Mouse (Mus musculus): ENCODE results near the gene Aak1. TPM values are rescaled to one million over a fixed set of nuclear protein-coding genes. Genes with fewer than 3 reads are reported as not detected.

Aak1 gene
- polyA plus RNA-seq, 1 experiment from 2014 or later, result 18.3 TPM

GRCm38 (mm10) chr6:87032401-87032800 is 183.1 kb downstream of the Aak1 start:
- Histone ChIP-seq H3K4me2 (no peak overlapping the region), H3K9me3 (ENCODE audit: low read depth, low read length) (no peaks in the 10 kb centered on the region), H3K4me1 (ENCODE audit: insufficient read depth) (no peaks in the 10 kb centered on the region), H3K36me3 (ENCODE audit: insufficient read depth) (0 out of 2 replicates have a peak, but pooled peaks cover 4% of the 10 kb centered on the region), H3K9ac (no peak overlapping the region), H3K27me3 (ENCODE audit: insufficient read depth, low read length) (no peaks in the 10 kb centered on the region), H3K4me3 (ENCODE audit: low read depth, low read length) (no peak overlapping the region), H3K27ac (ENCODE audit: low read depth) (no peak overlapping the region)
- DNase-seq, result no peak
- ATAC-seq (ENCODE audit: insufficient read depth), result no peak
- no peak for TF ChIP-seq CTCF (IDR thresholded peaks at IDR 0.05; ENCODE audit: low read depth)
- WGBS, result 75% methylated on average over 3 of the region's 3 CpGs

GRCm38 (mm10) chr6:87034395-87034794 is 185.1 kb downstream of the Aak1 start:
- no peak for DNase-seq
- Histone ChIP-seq H3K4me1 (ENCODE audit: insufficient read depth) (no peaks in the 10 kb centered on the region), H3K4me3 (ENCODE audit: low read depth, low read length) (no peak overlapping the region), H3K9ac (no peak overlapping the region), H3K27me3 (ENCODE audit: insufficient read depth, low read length) (no peaks in the 10 kb centered on the region), H3K4me2 (no peak overlapping the region), H3K36me3 (ENCODE audit: insufficient read depth) (0 out of 2 replicates have a peak, but pooled peaks cover 3% of the 10 kb centered on the region), H3K9me3 (ENCODE audit: low read depth, low read length) (no peaks in the 10 kb centered on the region), H3K27ac (ENCODE audit: low read depth) (no peak overlapping the region)
- no peak for ATAC-seq (ENCODE audit: insufficient read depth)
- 84% methylated on average over 3 of the region's 3 CpGs for WGBS
- TF ChIP-seq CTCF (IDR thresholded peaks at IDR 0.05; ENCODE audit: low read depth), result no peak

GRCm38 (mm10) chr6:87037826-87038620 is 188.7 kb downstream of the Aak1 start:
- no peaks in the 10 kb centered on the region for H3K36me3 ChIP-seq (ENCODE audit: insufficient read depth)
- H3K9me3 ChIP-seq (ENCODE audit: low read depth, low read length), result no peaks in the 10 kb centered on the region
- no peak overlapping the region for H3K4me2 ChIP-seq
- no peak overlapping the region for H3K4me3 ChIP-seq (ENCODE audit: low read depth, low read length)
- ATAC-seq (ENCODE audit: insufficient read depth), result no peak
- TF ChIP-seq CTCF (IDR thresholded peaks at IDR 0.05; ENCODE audit: low read depth), result no peak
- no peak overlapping the region for H3K9ac ChIP-seq
- H3K4me1 ChIP-seq (ENCODE audit: insufficient read depth), result no peaks in the 10 kb centered on the region; the same call in 1 of the 2 replicates
- H3K27ac ChIP-seq (ENCODE audit: low read depth), result no peak overlapping the region
- DNase-seq, result no peak
- 80% methylated on average over 10 of the region's 10 CpGs for WGBS
- H3K27me3 ChIP-seq (ENCODE audit: insufficient read depth, low read length), result no peaks in the 10 kb centered on the region

DNA sequence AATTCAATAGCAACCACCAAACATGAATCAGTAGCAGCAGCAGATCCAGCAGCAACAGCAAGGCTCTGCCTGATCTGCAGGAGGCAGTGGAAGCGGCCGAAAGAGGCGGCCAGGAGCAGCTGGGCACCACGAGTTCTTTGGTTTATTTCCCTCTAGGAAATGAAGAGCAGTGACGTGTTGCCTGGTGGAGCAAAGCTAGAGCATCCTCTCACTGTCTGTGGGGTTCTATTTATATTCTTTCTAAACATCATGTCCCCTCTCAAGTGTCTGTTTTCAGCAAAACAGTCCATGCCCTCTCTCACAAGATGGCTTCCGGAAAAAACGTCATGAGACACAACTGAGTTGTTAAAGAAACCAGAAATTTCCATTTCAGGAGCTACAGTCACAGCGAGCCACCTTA is 189.8 kb downstream of the Aak1 start:
- DNase-seq, result no peak
- no peak overlapping the region for H3K4me3 ChIP-seq (ENCODE audit: low read depth, low read length)
- ATAC-seq (ENCODE audit: insufficient read depth), result no peak
- H3K27ac ChIP-seq (ENCODE audit: low read depth), result no peak overlapping the region
- TF ChIP-seq CTCF (IDR thresholded peaks at IDR 0.05; ENCODE audit: low read depth), result no peak
- peaks cover 4% of the 10 kb centered on the region for H3K4me1 ChIP-seq (ENCODE audit: insufficient read depth)
- H3K36me3 ChIP-seq (ENCODE audit: insufficient read depth), result no peaks in the 10 kb centered on the region
- no peaks in the 10 kb centered on the region for H3K27me3 ChIP-seq (ENCODE audit: insufficient read depth, low read length)
- H3K9me3 ChIP-seq (ENCODE audit: low read depth, low read length), result no peaks in the 10 kb centered on the region
- no peak overlapping the region for H3K4me2 ChIP-seq
- no peak overlapping the region for H3K9ac ChIP-seq
- WGBS, result 83% methylated on average over 8 of the region's 8 CpGs

DNA sequence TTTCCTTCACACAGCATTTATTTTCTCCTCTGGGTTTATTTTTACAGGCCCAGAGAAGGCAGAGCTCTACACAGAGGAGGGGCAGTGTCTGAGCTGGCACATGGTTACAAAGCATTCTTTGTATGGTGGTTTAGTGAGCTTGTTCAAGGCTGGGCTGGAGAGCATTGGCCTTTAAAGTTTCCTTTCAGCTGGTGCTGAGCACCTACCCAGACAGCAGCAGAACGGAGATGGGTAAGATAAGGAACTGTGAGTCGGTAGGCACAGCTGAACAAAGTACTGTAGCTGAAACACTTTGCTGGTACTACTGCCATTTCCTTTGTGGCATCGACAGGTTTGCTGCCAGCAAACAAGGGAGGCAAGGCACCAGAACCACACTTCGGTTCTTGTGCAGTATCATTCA is 191.7 kb downstream of the Aak1 start:
- H3K4me2 ChIP-seq, result no peak overlapping the region
- TF ChIP-seq CTCF (IDR thresholded peaks at IDR 0.05; ENCODE audit: low read depth), result no peak
- DNase-seq (peak; percentile 40), ATAC-seq (ENCODE audit: insufficient read depth) (no peak)
- 0 out of 2 replicates have a peak, but pooled peaks cover 4% of the 10 kb centered on the region for H3K36me3 ChIP-seq (ENCODE audit: insufficient read depth)
- H3K27me3 ChIP-seq (ENCODE audit: insufficient read depth, low read length), result no peaks in the 10 kb centered on the region
- 70% methylated on average over 4 of the region's 4 CpGs for WGBS
- no peak overlapping the region for H3K4me3 ChIP-seq (ENCODE audit: low read depth, low read length)
- no peak overlapping the region for H3K9ac ChIP-seq
- no peaks in the 10 kb centered on the region for H3K9me3 ChIP-seq (ENCODE audit: low read depth, low read length)
- H3K27ac ChIP-seq (ENCODE audit: low read depth), result peak overlapping the region; percentile 100; the same call in 1 of the 2 replicates
- peaks cover 11% of the 10 kb centered on the region for H3K4me1 ChIP-seq (ENCODE audit: insufficient read depth)

GRCm38 (mm10) chr6:87041431-87041830 is 192.1 kb downstream of the Aak1 start:
- Histone ChIP-seq H3K27me3 (ENCODE audit: insufficient read depth, low read length) (no peaks in the 10 kb centered on the region), H3K36me3 (ENCODE audit: insufficient read depth) (0 out of 2 replicates have a peak, but pooled peaks cover 7% of the 10 kb centered on the region), H3K4me3 (ENCODE audit: low read depth, low read length) (peak overlapping the region; percentile 90; the same call in 1 of the 2 replicates), H3K9me3 (ENCODE audit: low read depth, low read length) (no peaks in the 10 kb centered on the region), H3K4me1 (ENCODE audit: insufficient read depth) (peaks cover 11% of the 10 kb centered on the region), H3K27ac (ENCODE audit: low read depth) (peak overlapping the region; percentile 100; the same call in 1 of the 2 replicates), H3K9ac (no peak overlapping the region), H3K4me2 (peak overlapping the region; percentile 80)
- DNase-seq (peak; percentile 2), ATAC-seq (ENCODE audit: insufficient read depth) (no peak)
- TF ChIP-seq CTCF (IDR thresholded peaks at IDR 0.05; ENCODE audit: low read depth), result no peak
- WGBS, result 86% methylated on average over 7 of the region's 7 CpGs

- Histone ChIP-seq H3K27ac (ENCODE audit: low read depth) (peak overlapping the region; percentile 100), H3K4me1 (ENCODE audit: insufficient read depth) (peaks cover 11% of the 10 kb centered on the region), H3K27me3 (ENCODE audit: insufficient read depth, low read length) (no peaks in the 10 kb centered on the region), H3K36me3 (ENCODE audit: insufficient read depth) (0 out of 2 replicates have a peak, but pooled peaks cover 7% of the 10 kb centered on the region), H3K4me2 (peak overlapping the region; percentile 80), H3K9ac (peak overlapping the region; percentile 91), H3K4me3 (ENCODE audit: low read depth, low read length) (peak overlapping the region; percentile 90), H3K9me3 (ENCODE audit: low read depth, low read length) (no peaks in the 10 kb centered on the region)
- WGBS, result 0% methylated on average over 11 of the region's 11 CpGs
- DNase-seq, result no peak
- no peak for TF ChIP-seq CTCF (IDR thresholded peaks at IDR 0.05; ENCODE audit: low read depth)
- peak; percentile 27 for ATAC-seq (ENCODE audit: insufficient read depth)
Measured at GRCm38 (mm10) chr6:87042004-87042336, 192.7 kb downstream of the Aak1 start.

All from lung, embryonic 14.5 days (tissue).